Mouse (Mus musculus): ENCODE measurements around the gene Atf6b.

Gene Atf6b

GRCm38 (mm10) chr17:34648141-34648890, 1.4 kb downstream of the Atf6b start:
- no peak for DNase-seq (ENCODE audit: low spot score)

- no peak for DNase-seq (ENCODE audit: low spot score)
Observed at GRCm38 (mm10) chr17:34649106-34649864, 2.3 kb downstream of the Atf6b start.

GRCm38 (mm10) chr17:34650781-34651180, 3.8 kb downstream of the Atf6b start:
- DNase-seq (ENCODE audit: low spot score), result no peak

GRCm38 (mm10) chr17:34651507-34652221, 4.7 kb downstream of the Atf6b start:
- no peak for DNase-seq (ENCODE audit: low spot score)

GRCm38 (mm10) chr17:34652546-34652945, 5.6 kb downstream of the Atf6b start:
- no peak for DNase-seq (ENCODE audit: low spot score)

- DNase-seq (ENCODE audit: low spot score), result no peak
Observed at GRCm38 (mm10) chr17:34652985-34653384, 6.0 kb downstream of the Atf6b start.

GRCm38 (mm10) chr17:34653746-34654285, 6.9 kb downstream of the Atf6b start:
- peak; percentile 83 for DNase-seq (ENCODE audit: low spot score)

GRCm38 (mm10) chr17:34654392-34654791, 7.4 kb downstream of the Atf6b start:
- DNase-seq (ENCODE audit: low spot score), result no peak

- no peak for DNase-seq (ENCODE audit: low spot score)
Observed at GRCm38 (mm10) chr17:34655160-34655559, 8.2 kb downstream of the Atf6b start.

GRCm38 (mm10) chr17:34655581-34655991, 8.6 kb downstream of the Atf6b start:
- peak; percentile 96 for DNase-seq (ENCODE audit: low spot score)

GRCm38 (mm10) chr17:34656666-34657065, 9.7 kb downstream of the Atf6b start:
- DNase-seq (ENCODE audit: low spot score), result no peak

- no peak for DNase-seq (ENCODE audit: low spot score)
Observed at GRCm38 (mm10) chr17:34657271-34657670, 10.3 kb downstream of the Atf6b start.

- no peak for DNase-seq (ENCODE audit: low spot score)
Observed at GRCm38 (mm10) chr17:34658145-34658544, 11.2 kb downstream of the Atf6b start.

- DNase-seq (ENCODE audit: low spot score), result no peak
Observed at GRCm38 (mm10) chr17:34658591-34658990, 11.6 kb downstream of the Atf6b start.

- no peak for DNase-seq (ENCODE audit: low spot score)
Observed at GRCm38 (mm10) chr17:34659181-34659896, 12.4 kb downstream of the Atf6b start.

GRCm38 (mm10) chr17:34659897-34660214, 12.9 kb downstream of the Atf6b start:
- DNase-seq (ENCODE audit: low spot score), result no peak

- no peak for DNase-seq (ENCODE audit: low spot score)
Observed at GRCm38 (mm10) chr17:34660259-34660820, 13.4 kb downstream of the Atf6b start.

GRCm38 (mm10) chr17:34661121-34661591, 14.2 kb downstream of the Atf6b start:
- peak; percentile 69 for DNase-seq (ENCODE audit: low spot score)

- DNase-seq (ENCODE audit: low spot score), result no peak
Observed at GRCm38 (mm10) chr17:34662468-34662867, 15.5 kb downstream of the Atf6b start.

- no peak for DNase-seq (ENCODE audit: low spot score)
Observed at GRCm38 (mm10) chr17:34662978-34663377, 16.0 kb downstream of the Atf6b start.

GRCm38 (mm10) chr17:34663558-34663957, 16.6 kb downstream of the Atf6b start:
- no peak for DNase-seq (ENCODE audit: low spot score)
